Mouse (Mus musculus): ENCODE results near the gene Nfib. TPM values are rescaled to one million over a fixed set of nuclear protein-coding genes. Genes with fewer than 3 reads are reported as not detected.

Nfib gene
- polyA plus RNA-seq, 1 experiment from 2014 or later = 31.8 TPM

DNA sequence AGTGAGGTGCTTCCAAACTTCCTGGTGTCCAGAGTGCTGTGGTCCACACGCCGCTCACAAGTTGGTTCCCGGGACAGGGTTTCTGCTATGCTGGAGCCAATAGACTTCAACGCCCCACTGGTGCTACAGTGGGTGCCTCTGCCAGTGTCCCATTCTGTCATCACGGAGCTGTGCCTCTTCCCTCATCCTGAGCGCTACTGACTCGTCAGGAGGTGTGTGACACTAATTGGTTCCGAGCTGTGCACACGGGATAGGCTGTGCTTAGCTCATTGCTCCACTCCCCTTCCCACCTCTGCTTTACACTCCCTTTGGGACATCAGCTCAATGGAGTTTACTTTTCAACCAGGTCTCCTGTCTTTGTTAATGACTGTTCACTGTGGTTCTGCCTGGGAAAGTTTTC is 60.8 kb downstream of the Nfib start:
- no peak for DNase-seq (ENCODE audit: low spot score)
- Histone ChIP-seq H3K9ac (ENCODE audit: low read length) (no peak overlapping the region), H3K27ac (replicated peaks; ENCODE audit: low read depth, low read length) (no peak overlapping the region), H3K4me2 (ENCODE audit: low read depth, severe bottlenecking) (no peak overlapping the region), H3K4me3 (ENCODE audit: low read depth, low read length) (no peak overlapping the region), H3K36me3 (ENCODE audit: control insufficient read depth, insufficient read depth, low read length) (no peaks in the 10 kb centered on the region), H3K4me1 (ENCODE audit: control insufficient read depth, insufficient read depth, low read length) (no peaks in the 10 kb centered on the region), H3K9me3 (ENCODE audit: control insufficient read depth, low read length) (no peaks in the 10 kb centered on the region), H3K27me3 (ENCODE audit: control insufficient read depth, insufficient read depth, low read length) (no peaks in the 10 kb centered on the region)
- ATAC-seq (ENCODE audit: insufficient number of reproducible peaks, low FRiP score, low TSS enrichment, low read depth) = no peak
- 72% methylated on average over 9 of the region's 9 CpGs for WGBS

DNA sequence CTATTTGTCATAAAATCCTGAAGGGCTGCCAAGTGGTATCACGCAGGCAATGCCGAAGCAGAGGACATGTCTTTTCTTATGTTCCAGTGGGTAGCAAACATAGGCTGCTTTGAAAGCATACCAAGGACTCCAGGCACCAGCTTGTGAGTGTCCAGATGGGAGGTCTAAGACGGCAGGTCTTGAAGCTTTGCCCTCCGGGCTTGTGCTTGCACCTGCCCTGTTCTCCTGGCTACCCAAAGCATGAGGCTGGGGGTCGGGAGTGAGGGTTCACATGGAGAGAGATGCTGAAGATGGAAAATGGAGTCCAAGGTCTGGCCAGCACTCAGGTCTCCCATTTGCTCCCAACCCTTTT is 61.8 kb downstream of the Nfib start:
- Histone ChIP-seq H3K27ac (replicated peaks; ENCODE audit: low read depth, low read length) (no peak overlapping the region), H3K4me1 (ENCODE audit: control insufficient read depth, insufficient read depth, low read length) (no peaks in the 10 kb centered on the region), H3K36me3 (ENCODE audit: control insufficient read depth, insufficient read depth, low read length) (no peaks in the 10 kb centered on the region), H3K27me3 (ENCODE audit: control insufficient read depth, insufficient read depth, low read length) (no peaks in the 10 kb centered on the region), H3K9me3 (ENCODE audit: control insufficient read depth, low read length) (no peaks in the 10 kb centered on the region), H3K9ac (ENCODE audit: low read length) (no peak overlapping the region), H3K4me3 (ENCODE audit: low read depth, low read length) (no peak overlapping the region), H3K4me2 (ENCODE audit: low read depth, severe bottlenecking) (no peak overlapping the region)
- ATAC-seq (ENCODE audit: insufficient number of reproducible peaks, low FRiP score, low TSS enrichment, low read depth) = no peak
- 87% methylated on average over 5 of the region's 5 CpGs for WGBS
- no peak for DNase-seq (ENCODE audit: low spot score)

DNA sequence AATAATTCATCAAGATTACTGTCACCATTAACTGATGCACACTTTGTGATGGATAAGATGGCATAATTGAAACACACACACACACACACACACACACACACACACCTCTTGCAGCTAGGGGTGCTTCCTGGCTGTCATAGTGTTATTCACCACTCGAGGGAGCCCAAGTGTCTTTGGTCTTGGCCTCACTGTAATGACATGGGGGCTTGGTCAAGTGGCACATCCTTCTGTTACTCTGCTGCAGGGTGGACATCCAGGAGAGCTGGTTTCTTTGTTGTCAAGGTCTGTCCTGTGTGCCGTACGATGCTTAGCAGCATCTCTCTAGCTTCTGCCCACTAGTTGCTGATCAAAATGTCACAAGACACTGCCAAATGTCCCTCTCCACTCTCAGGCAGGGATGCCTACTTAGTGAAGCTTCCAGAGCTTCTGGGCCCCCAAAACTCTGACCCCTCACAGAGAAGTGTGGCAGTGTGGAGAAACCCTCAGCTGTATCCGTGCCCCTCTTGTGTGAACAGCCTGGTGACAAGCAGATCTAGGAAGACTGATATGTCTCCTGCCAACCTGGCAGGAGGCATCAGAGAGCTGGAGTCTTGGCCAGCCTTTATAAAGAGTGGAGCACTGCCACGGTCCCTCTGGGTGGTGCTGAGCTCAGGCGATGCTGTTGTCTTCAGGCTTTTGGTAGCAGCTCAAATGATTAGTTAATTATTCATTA is 62.4 kb downstream of the Nfib start:
- DNase-seq (ENCODE audit: low spot score) (peak; percentile 56), ATAC-seq (ENCODE audit: insufficient number of reproducible peaks, low FRiP score, low TSS enrichment, low read depth) (0 out of 2 replicates have a peak, but pooled peaks have one; percentile 47)
- Histone ChIP-seq H3K4me3 (ENCODE audit: low read depth, low read length) (no peak overlapping the region), H3K27ac (replicated peaks; ENCODE audit: low read depth, low read length) (no peak overlapping the region), H3K9me3 (ENCODE audit: control insufficient read depth, low read length) (no peaks in the 10 kb centered on the region), H3K27me3 (ENCODE audit: control insufficient read depth, insufficient read depth, low read length) (no peaks in the 10 kb centered on the region), H3K9ac (ENCODE audit: low read length) (no peak overlapping the region), H3K36me3 (ENCODE audit: control insufficient read depth, insufficient read depth, low read length) (no peaks in the 10 kb centered on the region), H3K4me1 (ENCODE audit: control insufficient read depth, insufficient read depth, low read length) (no peaks in the 10 kb centered on the region), H3K4me2 (ENCODE audit: low read depth, severe bottlenecking) (no peak overlapping the region)
- WGBS = 62% methylated on average over 6 of the region's 6 CpGs

DNA sequence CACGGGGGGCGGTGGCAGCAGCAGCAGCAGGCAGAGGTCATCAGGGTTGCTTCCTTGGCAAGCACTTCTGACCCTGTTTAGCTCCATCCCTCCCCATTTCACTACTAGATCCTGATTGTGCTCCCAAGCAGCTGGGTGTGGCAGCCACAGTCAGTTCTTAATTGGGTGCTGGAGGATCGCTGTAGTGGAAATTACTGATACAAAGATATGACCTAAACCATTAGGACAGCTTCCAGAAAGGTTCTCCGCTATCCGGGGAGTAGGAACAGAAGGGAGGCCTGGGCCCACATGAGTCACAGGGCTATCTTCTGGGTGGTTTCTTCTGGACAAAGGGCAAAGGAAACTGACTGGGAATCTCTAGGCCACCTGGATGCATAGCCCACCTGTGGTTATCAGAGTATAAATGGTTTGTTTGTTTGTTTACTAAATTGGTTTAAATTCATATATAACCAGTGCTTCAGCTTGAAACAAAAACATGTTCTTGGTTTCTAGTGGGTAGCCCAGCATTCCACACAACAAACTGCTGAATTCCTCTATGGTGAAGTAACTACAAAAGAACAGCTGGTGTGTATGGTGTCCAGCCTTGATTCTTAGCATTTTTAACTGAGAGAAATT is 64.4 kb downstream of the Nfib start:
- Histone ChIP-seq H3K9me3 (ENCODE audit: control insufficient read depth, low read length) (no peaks in the 10 kb centered on the region), H3K27me3 (ENCODE audit: control insufficient read depth, insufficient read depth, low read length) (no peaks in the 10 kb centered on the region), H3K27ac (replicated peaks; ENCODE audit: low read depth, low read length) (no peak overlapping the region), H3K4me1 (ENCODE audit: control insufficient read depth, insufficient read depth, low read length) (no peaks in the 10 kb centered on the region), H3K4me3 (ENCODE audit: low read depth, low read length) (no peak overlapping the region), H3K9ac (ENCODE audit: low read length) (no peak overlapping the region), H3K4me2 (ENCODE audit: low read depth, severe bottlenecking) (no peak overlapping the region), H3K36me3 (ENCODE audit: control insufficient read depth, insufficient read depth, low read length) (no peaks in the 10 kb centered on the region)
- DNase-seq (ENCODE audit: low spot score) (no peak), ATAC-seq (ENCODE audit: insufficient number of reproducible peaks, low FRiP score, low TSS enrichment, low read depth) (no peak)
- WGBS = 85% methylated on average over 5 of the region's 5 CpGs

DNA sequence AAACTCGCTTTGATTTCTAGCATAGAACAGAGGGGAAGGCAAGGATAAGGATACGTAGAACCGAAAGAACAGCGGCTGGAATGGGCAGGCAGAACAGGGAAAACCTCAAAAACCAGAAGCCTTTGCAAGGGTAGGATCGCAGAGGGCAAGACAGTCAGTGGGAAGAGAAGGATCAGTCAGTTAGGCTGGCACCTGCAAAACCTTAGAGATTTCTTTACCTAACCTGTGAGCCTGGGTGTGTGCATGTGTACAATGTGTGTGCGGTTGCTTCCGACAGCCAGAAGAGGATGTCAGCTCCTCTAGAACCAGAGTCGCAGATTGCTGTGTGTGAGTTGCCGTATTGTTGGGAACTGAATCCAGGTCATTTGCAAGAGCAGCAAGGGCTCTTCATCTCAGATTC is 67.3 kb downstream of the Nfib start:
- H3K4me3 ChIP-seq (ENCODE audit: low read depth, low read length) = no peak overlapping the region
- H3K27me3 ChIP-seq (ENCODE audit: control insufficient read depth, insufficient read depth, low read length) = no peaks in the 10 kb centered on the region
- no peak for DNase-seq (ENCODE audit: low spot score)
- no peaks in the 10 kb centered on the region for H3K36me3 ChIP-seq (ENCODE audit: control insufficient read depth, insufficient read depth, low read length)
- H3K4me2 ChIP-seq (ENCODE audit: low read depth, severe bottlenecking) = no peak overlapping the region
- WGBS = 96% methylated on average over 9 of the region's 9 CpGs
- ATAC-seq (ENCODE audit: insufficient number of reproducible peaks, low FRiP score, low TSS enrichment, low read depth) = no peak
- H3K4me1 ChIP-seq (ENCODE audit: control insufficient read depth, insufficient read depth, low read length) = peaks cover 3% of the 10 kb centered on the region; the same call in 1 of the 2 replicates
- no peak overlapping the region for H3K9ac ChIP-seq (ENCODE audit: low read length)
- no peaks in the 10 kb centered on the region for H3K9me3 ChIP-seq (ENCODE audit: control insufficient read depth, low read length)
- H3K27ac ChIP-seq (replicated peaks; ENCODE audit: low read depth, low read length) = no peak overlapping the region

DNA sequence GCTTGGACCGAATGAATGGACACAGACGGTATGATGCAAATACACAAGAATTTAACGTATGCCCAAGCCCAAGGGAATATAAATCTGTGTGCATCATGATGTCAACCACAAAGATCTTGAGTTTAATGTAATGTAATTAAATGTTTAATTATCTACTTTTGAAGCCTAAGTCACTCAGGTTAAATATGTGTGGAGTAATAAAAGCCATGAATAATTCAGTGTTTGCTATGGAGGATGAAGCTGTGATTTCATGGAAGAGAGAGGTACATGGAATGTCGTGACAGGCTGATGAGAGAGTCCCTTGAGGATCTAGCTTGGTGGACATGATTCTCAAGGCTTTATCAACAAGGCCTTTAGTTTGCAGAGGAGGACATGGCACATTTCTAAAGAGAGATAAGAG is 67.9 kb downstream of the Nfib start:
- Histone ChIP-seq H3K4me1 (ENCODE audit: control insufficient read depth, insufficient read depth, low read length) (peaks cover 3% of the 10 kb centered on the region; the same call in 1 of the 2 replicates), H3K36me3 (ENCODE audit: control insufficient read depth, insufficient read depth, low read length) (no peaks in the 10 kb centered on the region), H3K9ac (ENCODE audit: low read length) (no peak overlapping the region), H3K4me3 (ENCODE audit: low read depth, low read length) (no peak overlapping the region), H3K9me3 (ENCODE audit: control insufficient read depth, low read length) (no peaks in the 10 kb centered on the region), H3K27ac (replicated peaks; ENCODE audit: low read depth, low read length) (no peak overlapping the region), H3K27me3 (ENCODE audit: control insufficient read depth, insufficient read depth, low read length) (no peaks in the 10 kb centered on the region), H3K4me2 (ENCODE audit: low read depth, severe bottlenecking) (no peak overlapping the region)
- 93% methylated on average over 4 of the region's 4 CpGs for WGBS
- DNase-seq (ENCODE audit: low spot score) (no peak), ATAC-seq (ENCODE audit: insufficient number of reproducible peaks, low FRiP score, low TSS enrichment, low read depth) (no peak)

DNA sequence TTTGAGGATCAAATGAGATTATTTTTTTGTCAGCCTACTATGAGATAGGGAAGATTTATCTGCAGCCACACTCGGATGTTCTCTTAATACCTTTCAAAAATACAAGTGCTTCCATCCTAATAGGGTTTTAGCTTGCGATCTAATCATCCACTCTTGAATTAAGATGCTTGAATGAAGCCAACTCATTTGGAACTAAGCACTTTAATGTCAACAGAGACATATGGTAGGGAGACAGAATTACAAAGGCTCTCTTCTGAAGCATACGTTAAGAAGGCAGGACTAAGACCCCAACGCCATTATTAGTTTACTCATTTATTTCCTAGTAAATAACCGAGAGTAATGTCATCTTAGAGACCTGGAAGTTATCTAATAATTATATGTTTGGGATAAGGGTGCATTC is 68.9 kb downstream of the Nfib start:
- Histone ChIP-seq H3K9me3 (ENCODE audit: control insufficient read depth, low read length) (no peaks in the 10 kb centered on the region), H3K36me3 (ENCODE audit: control insufficient read depth, insufficient read depth, low read length) (no peaks in the 10 kb centered on the region), H3K4me2 (ENCODE audit: low read depth, severe bottlenecking) (no peak overlapping the region), H3K4me1 (ENCODE audit: control insufficient read depth, insufficient read depth, low read length) (peaks cover 3% of the 10 kb centered on the region; the same call in 1 of the 2 replicates), H3K27me3 (ENCODE audit: control insufficient read depth, insufficient read depth, low read length) (no peaks in the 10 kb centered on the region), H3K27ac (replicated peaks; ENCODE audit: low read depth, low read length) (no peak overlapping the region), H3K9ac (ENCODE audit: low read length) (no peak overlapping the region), H3K4me3 (ENCODE audit: low read depth, low read length) (no peak overlapping the region)
- WGBS = 68% methylated on average over 5 of the region's 5 CpGs
- ATAC-seq (ENCODE audit: insufficient number of reproducible peaks, low FRiP score, low TSS enrichment, low read depth) = no peak
- DNase-seq (ENCODE audit: low spot score) = no peak

DNA sequence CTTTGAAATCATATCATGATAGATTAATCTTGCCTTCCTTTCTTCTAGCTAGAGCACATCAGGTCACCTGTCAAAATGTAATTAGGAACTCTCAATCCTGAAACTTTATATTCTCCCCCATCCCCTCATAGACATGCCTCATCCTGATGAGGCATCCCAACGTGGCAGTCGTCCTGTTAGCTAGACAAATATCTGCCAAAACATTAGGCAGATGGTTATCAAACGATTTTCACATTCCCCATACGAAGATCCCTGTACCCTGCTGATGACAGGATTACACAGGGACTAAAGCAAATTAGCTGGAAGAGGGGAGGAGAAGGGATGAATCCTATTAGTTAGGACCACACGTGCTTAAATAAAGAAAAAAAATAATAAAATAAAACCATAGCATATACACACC is 69.7 kb downstream of the Nfib start:
- Histone ChIP-seq H3K27me3 (ENCODE audit: control insufficient read depth, insufficient read depth, low read length) (no peaks in the 10 kb centered on the region), H3K9me3 (ENCODE audit: control insufficient read depth, low read length) (no peaks in the 10 kb centered on the region), H3K9ac (ENCODE audit: low read length) (no peak overlapping the region), H3K36me3 (ENCODE audit: control insufficient read depth, insufficient read depth, low read length) (no peaks in the 10 kb centered on the region), H3K4me3 (ENCODE audit: low read depth, low read length) (no peak overlapping the region), H3K27ac (replicated peaks; ENCODE audit: low read depth, low read length) (no peak overlapping the region), H3K4me1 (ENCODE audit: control insufficient read depth, insufficient read depth, low read length) (peaks cover 3% of the 10 kb centered on the region; the same call in 1 of the 2 replicates), H3K4me2 (ENCODE audit: low read depth, severe bottlenecking) (no peak overlapping the region)
- ATAC-seq (ENCODE audit: insufficient number of reproducible peaks, low FRiP score, low TSS enrichment, low read depth) = no peak
- no peak for DNase-seq (ENCODE audit: low spot score)
- 76% methylated on average over 5 of the region's 5 CpGs for WGBS

All from limb, embryonic 11.5 days (tissue).